Mouse (Mus musculus) MEL (cell line): ENCODE measurements around the gene Rhobtb1. TPM values are rescaled to one million over a fixed set of nuclear protein-coding genes. Genes with fewer than 3 reads are reported as not detected.

Source experiments
- DNase-seq: peaks from one replicate; pipeline ENCODE4 v3.0.0; 2011; ENCODE audit warnings: low read depth, low spot score
- H3K27ac ChIP-seq: 2 replicates; pipeline ENCODE4 v1.5.1; 2012; ENCODE audit warnings: low read depth, mild to moderate bottlenecking, control low read depth, low read length, moderate library complexity; ENCODE audit not compliant: control insufficient read depth
- H3K27me3 ChIP-seq, 2 experiments: fragments of 150-350 bp in 1 of 2; sonication (generic) in 1 of 2; 2 replicates each; pipeline ENCODE4 v1.6.1; 2012; ENCODE audit warnings: low read length in 2 of 2, mild to moderate bottlenecking in 2 of 2, improper control_type of control experiment in 1 of 2, moderate library complexity in 1 of 2; ENCODE audit not compliant: insufficient read depth in 2 of 2, control insufficient read depth in 1 of 2
- H3K36me3 ChIP-seq, 2 experiments: 2 replicates each; pipeline ENCODE4 v1.6.1; 2012 to 2014; ENCODE audit warnings: low read length in 2 of 2, improper control_type of control experiment in 1 of 2, inconsistent platforms in 1 of 2, mild to moderate bottlenecking in 1 of 2; ENCODE audit not compliant: insufficient read depth in 2 of 2, control insufficient read depth in 1 of 2
- H3K4me1 ChIP-seq, 2 experiments: fragments of 150-350 bp in 1 of 2; sonication (generic) in 1 of 2; 2 replicates each; pipeline ENCODE4 v1.6.1; 2012; ENCODE audit warnings: low read length in 2 of 2, improper control_type of control experiment in 1 of 2, mild to moderate bottlenecking in 1 of 2; ENCODE audit not compliant: insufficient read depth in 2 of 2, control insufficient read depth in 1 of 2
- H3K4me3 ChIP-seq, 2 experiments: fragments of 150-350 bp in 1 of 2; sonication (generic) in 1 of 2; 2 replicates each; pipeline ENCODE4 v1.5.1; 2012; ENCODE audit warnings: low read depth in 2 of 2, low read length in 2 of 2, mild to moderate bottlenecking in 2 of 2, moderate library complexity in 2 of 2, control low read depth in 1 of 2, improper control_type of control experiment in 1 of 2; ENCODE audit not compliant: control insufficient read depth in 1 of 2, insufficient read depth in 1 of 2
- H3K79me2 ChIP-seq: 2 replicates; pipeline ENCODE4 v1.6.1; 2012; ENCODE audit warnings: mild to moderate bottlenecking, low read length, moderate library complexity; ENCODE audit not compliant: control insufficient read depth, poor library complexity, insufficient read depth
- H3K9ac ChIP-seq: 2 replicates; pipeline ENCODE4 v1.6.1; 2012; ENCODE audit warnings: low read depth, mild to moderate bottlenecking, control low read depth, low read length, moderate library complexity; ENCODE audit not compliant: control insufficient read depth, poor library complexity, severe bottlenecking
- H3K9me3 ChIP-seq: fragments of 150-350 bp; sonication (generic); replicated peaks from 2 replicates; pipeline ENCODE4 v1.6.1; 2012; ENCODE audit warnings: mild to moderate bottlenecking, low read length, improper control_type of control experiment, moderate library complexity; ENCODE audit not compliant: insufficient read depth
- BHLHE40 ChIP-seq: IDR thresholded peaks from 2 replicates; pipeline ENCODE4 v1.6.1; 2012; ENCODE audit warnings: low read depth, mild to moderate bottlenecking, inconsistent platforms, low read length, improper control_type of control experiment, borderline replicate concordance
- E2F4 ChIP-seq: IDR thresholded peaks from 2 replicates; pipeline ENCODE4 v1.6.1; 2011; ENCODE audit warnings: low read depth, low read length, improper control_type of control experiment, borderline replicate concordance
- EP300 ChIP-seq, 2 experiments: IDR thresholded peaks; 2 replicates each; pipeline ENCODE4 v1.6.1; 2011; ENCODE audit warnings: improper control_type of control experiment in 2 of 2, low read length in 2 of 2, low read depth in 1 of 2, mild to moderate bottlenecking in 1 of 2
- GABPA ChIP-seq: IDR thresholded peaks from 2 replicates; pipeline ENCODE4 v1.6.1; 2012; ENCODE audit warnings: low read depth, mild to moderate bottlenecking, inconsistent platforms, low read length, improper control_type of control experiment, moderate library complexity
- HCFC1 ChIP-seq: IDR thresholded peaks from 2 replicates; pipeline ENCODE4 v1.6.1; 2012; ENCODE audit warnings: low read depth, mild to moderate bottlenecking, inconsistent platforms, low read length, improper control_type of control experiment, moderate library complexity
- MAFK ChIP-seq: IDR thresholded peaks from 2 replicates; pipeline ENCODE4 v1.6.1; 2011; ENCODE audit warnings: low read depth, mild to moderate bottlenecking, low read length, improper control_type of control experiment, borderline replicate concordance
- MAX ChIP-seq: IDR thresholded peaks from 2 replicates; pipeline ENCODE4 v1.6.1; 2011; ENCODE audit warnings: low read length, improper control_type of control experiment
- MAZ ChIP-seq: IDR thresholded peaks from 2 replicates; pipeline ENCODE4 v1.6.1; 2012; ENCODE audit warnings: low read depth, mild to moderate bottlenecking, inconsistent platforms, low read length, improper control_type of control experiment
- MEF2A ChIP-seq: IDR thresholded peaks from 2 replicates; pipeline ENCODE4 v1.6.1; 2014; ENCODE audit warnings: low read depth, mild to moderate bottlenecking, inconsistent platforms, low read length, improper control_type of control experiment; ENCODE audit not compliant: poor library complexity, insufficient replicate concordance, severe bottlenecking; ENCODE audit errors: extremely low read depth
- MYB ChIP-seq: IDR thresholded peaks from 2 replicates; pipeline ENCODE4 v1.6.1; 2011; ENCODE audit warnings: mild to moderate bottlenecking, low read depth, low read length, improper control_type of control experiment
- MYC ChIP-seq: IDR thresholded peaks from 2 replicates; pipeline ENCODE4 v1.6.1; 2011; ENCODE audit warnings: low read depth, mild to moderate bottlenecking, low read length, improper control_type of control experiment, moderate library complexity
- NELFE ChIP-seq: IDR thresholded peaks from 2 replicates; pipeline ENCODE4 v1.6.1; 2011; ENCODE audit warnings: low read depth, low read length, improper control_type of control experiment
- NRF1 ChIP-seq: IDR thresholded peaks from 2 replicates; pipeline ENCODE4 v1.6.1; 2014; ENCODE audit warnings: low read depth, mild to moderate bottlenecking, inconsistent platforms, low read length, improper control_type of control experiment, moderate library complexity; ENCODE audit not compliant: poor library complexity, insufficient read depth, severe bottlenecking
- POLR2AphosphoS2 ChIP-seq: IDR thresholded peaks from 2 replicates; pipeline ENCODE4 v1.6.1; 2011; ENCODE audit warnings: low read length, improper control_type of control experiment
- RCOR1 ChIP-seq: IDR thresholded peaks from 2 replicates; pipeline ENCODE4 v1.6.1; 2012; ENCODE audit warnings: low read depth, mild to moderate bottlenecking, inconsistent platforms, low read length, improper control_type of control experiment
- SMC3 ChIP-seq: IDR thresholded peaks from 2 replicates; pipeline ENCODE4 v1.6.1; 2011; ENCODE audit warnings: low read depth, low read length, improper control_type of control experiment
- TBP ChIP-seq: IDR thresholded peaks from 2 replicates; pipeline ENCODE4 v1.8.0; 2011; ENCODE audit warnings: low read depth, low read length, improper control_type of control experiment
- TCF12 ChIP-seq: IDR thresholded peaks from 2 replicates; pipeline ENCODE4 v1.6.1; 2014; ENCODE audit warnings: low read depth, mild to moderate bottlenecking, inconsistent platforms, low read length, improper control_type of control experiment, moderate library complexity
- USF1 ChIP-seq: IDR thresholded peaks from 2 replicates; pipeline ENCODE4 v1.6.1; 2014; ENCODE audit warnings: low read depth, mild to moderate bottlenecking, inconsistent platforms, low read length, improper control_type of control experiment, moderate library complexity
- USF2 ChIP-seq, 2 experiments: IDR thresholded peaks; 2 replicates each; pipeline ENCODE4 v1.6.1; 2011 to 2012; ENCODE audit warnings: improper control_type of control experiment in 2 of 2, low read length in 2 of 2, borderline replicate concordance in 1 of 2, inconsistent platforms in 1 of 2, low read depth in 1 of 2, mild to moderate bottlenecking in 1 of 2; ENCODE audit not compliant: insufficient read depth in 1 of 2
- ZC3H11A ChIP-seq: IDR thresholded peaks from 2 replicates; pipeline ENCODE4 v1.6.1; 2012; ENCODE audit warnings: low read depth, mild to moderate bottlenecking, inconsistent platforms, low read length, improper control_type of control experiment
- ZKSCAN1 ChIP-seq: IDR thresholded peaks from 2 replicates; pipeline ENCODE4 v1.6.1; 2012; ENCODE audit warnings: low read depth, mild to moderate bottlenecking, inconsistent platforms, low read length, improper control_type of control experiment, moderate library complexity
- polyA plus RNA-seq, 2 experiments: library from polyadenylated mRNA; stranded (reverse) in 1 of 2; unstranded in 1 of 2; fragments of >175 nt in 1 of 2; fragments of >200 nt in 1 of 2; gene quantifications; 2 replicates each; pipeline versions ENCODE4 v1.2.1 to v1.2.4; 2012; ENCODE audit warnings: low replicate concordance in 2 of 2, low read depth in 1 of 2; ENCODE audit not compliant: insufficient read length in 2 of 2, insufficient read depth in 1 of 2, missing spikeins in 1 of 2
- total RNA-seq: library from RNA; depleted of rRNA; stranded (reverse); fragments of 300-350 nt; gene quantifications from 2 replicates; pipeline ENCODE4 v1.2.3, GENCODE M21; 2012

Gene Rhobtb1
- total and polyA plus RNA-seq, 3 experiments: not detected

DNA sequence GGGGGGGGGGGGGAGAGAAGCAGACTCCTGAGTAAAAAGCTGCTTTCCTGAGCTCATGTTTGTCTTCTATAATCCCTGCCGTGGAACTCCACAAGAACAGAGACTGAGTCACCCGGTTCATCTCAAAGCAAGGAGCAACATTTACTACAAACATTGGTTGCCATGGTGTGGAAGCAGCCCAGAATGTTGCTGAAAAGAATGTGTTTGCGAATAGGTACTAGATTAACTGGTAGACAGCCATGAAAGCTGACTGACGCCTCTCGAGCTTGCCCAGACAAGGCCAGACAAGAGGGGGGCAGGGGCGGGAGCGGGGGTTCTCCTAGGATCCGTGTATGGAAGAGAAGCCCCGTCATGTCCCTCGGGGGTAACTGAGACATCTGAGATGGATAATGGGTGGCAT lies 120.2 kb downstream of the Rhobtb1 start:
- no peak for DNase-seq
- H3K9me3 ChIP-seq: no peaks in the 10 kb centered on the region
- H3K27ac ChIP-seq: no peak overlapping the region
- no peak overlapping the region for H3K9ac ChIP-seq
- no peaks in the 10 kb centered on the region for H3K27me3 ChIP-seq
- H3K4me1 ChIP-seq: no peaks in the 10 kb centered on the region
- H3K4me3 ChIP-seq: no peak overlapping the region
- TF ChIP-seq ZKSCAN1 (no peak), MYB (no peak), HCFC1 (no peak), MAFK (no peak), TBP (no peak), MAX (no peak), MAZ (no peak), POLR2AphosphoS2 (no peak), USF1 (no peak), MYC (no peak), TCF12 (no peak), E2F4 (no peak), EP300 (IDR thresholded peaks at IDR 0.05; ENCODE audit: low read depth in 1 of 2, low read length in 2 of 2) (no peak), GABPA (no peak), ZC3H11A (no peak), NRF1 (no peak)
- TF ChIP-seq, all 39 proteins: peak for 0
- Histone ChIP-seq H3K79me2 (no peaks in the 10 kb centered on the region), H3K36me3 (no peaks in the 10 kb centered on the region)

DNA sequence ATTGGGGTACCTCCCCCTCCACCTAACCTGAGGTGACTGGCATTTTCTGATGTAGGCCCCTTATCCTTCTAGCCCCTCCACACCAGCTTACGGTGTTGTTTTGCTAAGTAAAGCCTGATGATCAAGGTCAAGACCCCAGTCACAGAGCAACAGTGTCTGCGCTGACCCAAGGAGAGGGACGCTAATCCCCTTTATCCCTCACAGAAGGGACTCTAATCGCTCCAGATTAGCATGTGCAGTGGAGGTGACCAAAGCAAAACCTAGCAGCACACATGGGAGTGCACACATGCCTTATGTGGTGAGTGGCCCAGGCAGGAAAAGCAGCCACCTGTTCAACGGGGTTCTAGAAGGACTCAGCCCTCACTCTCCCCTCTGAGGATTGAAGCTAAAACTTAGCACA lies 123.0 kb downstream of the Rhobtb1 start:
- H3K79me2 ChIP-seq: no peaks in the 10 kb centered on the region
- H3K4me3 ChIP-seq: no peak overlapping the region
- no peaks in the 10 kb centered on the region for H3K27me3 ChIP-seq
- H3K9ac ChIP-seq: no peak overlapping the region
- TF ChIP-seq TCF12 (no peak), BHLHE40 (no peak)
- H3K4me1 ChIP-seq: no peaks in the 10 kb centered on the region
- no peak overlapping the region for H3K27ac ChIP-seq
- H3K36me3 ChIP-seq: no peaks in the 10 kb centered on the region
- DNase-seq: no peak
- no peaks in the 10 kb centered on the region for H3K9me3 ChIP-seq

DNA sequence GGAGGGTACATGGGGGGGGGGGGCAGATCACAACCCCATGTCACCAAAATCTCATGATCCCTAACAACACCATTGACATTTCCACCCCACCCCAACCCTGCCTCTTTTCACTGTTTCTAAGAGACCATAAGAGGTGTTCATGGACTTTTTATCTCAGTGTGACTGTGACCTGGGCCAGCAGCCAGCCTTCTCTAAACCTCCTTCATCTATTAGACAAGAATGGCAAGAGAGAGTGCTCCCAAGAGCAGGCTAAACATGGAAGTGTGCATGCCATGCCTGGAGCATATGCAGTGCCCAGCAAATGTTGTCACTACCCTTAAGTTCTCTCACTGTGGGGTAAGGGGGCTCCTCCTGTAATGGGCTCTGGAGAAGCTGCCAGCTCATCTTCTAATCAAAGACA lies 123.5 kb downstream of the Rhobtb1 start:
- Histone ChIP-seq H3K36me3 (no peaks in the 10 kb centered on the region), H3K4me3 (no peak overlapping the region), H3K79me2 (no peaks in the 10 kb centered on the region), H3K9ac (no peak overlapping the region), H3K27me3 (no peaks in the 10 kb centered on the region), H3K4me1 (no peaks in the 10 kb centered on the region), H3K27ac (no peak overlapping the region), H3K9me3 (no peaks in the 10 kb centered on the region)
- no peak for DNase-seq
- TF ChIP-seq USF2 (IDR thresholded peaks at IDR 0.05; ENCODE audit: borderline replicate concordance in 1 of 2, insufficient read depth in 1 of 2, low read depth in 1 of 2, low read length in 2 of 2) (no peak), NRF1 (no peak), RCOR1 (no peak), SMC3 (no peak), TCF12 (no peak), MEF2A (no peak), NELFE (no peak)
